ENCODE assay signal across 8 mouse cellular contexts in the genomic region with DNA sequence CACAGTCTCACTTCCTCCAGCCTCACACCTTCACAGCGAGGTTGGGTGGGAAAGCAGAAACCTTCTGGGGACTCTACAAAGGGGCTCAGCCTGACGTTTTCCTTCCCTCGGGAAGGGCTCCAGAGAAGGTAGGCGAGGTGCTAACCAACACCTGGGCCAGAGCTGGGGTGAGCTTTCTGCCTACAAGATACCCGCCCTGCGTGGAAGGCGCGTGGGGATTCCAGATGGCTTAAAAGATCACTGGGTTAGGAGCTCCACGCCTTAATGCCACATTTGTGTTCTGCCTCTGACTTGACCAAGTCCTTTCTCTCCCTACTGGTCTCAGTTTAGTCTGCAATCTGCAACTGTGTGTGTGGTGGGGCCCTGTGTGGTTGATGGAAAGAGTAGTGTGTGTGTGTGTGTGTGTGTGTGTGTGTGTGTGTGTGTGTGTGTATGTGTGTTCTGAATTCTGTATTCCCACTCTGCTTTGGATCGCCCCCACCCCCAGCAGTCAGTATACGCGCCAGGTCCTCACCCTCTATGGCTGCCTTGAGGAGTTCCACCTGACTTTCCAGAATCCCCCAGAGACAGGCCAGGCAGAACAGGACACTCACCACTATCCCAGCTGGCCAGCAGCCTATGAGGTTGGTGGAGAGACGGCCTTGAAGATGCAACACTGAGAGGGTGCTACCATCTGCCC. TPM values are rescaled to one million over a fixed set of nuclear protein-coding genes. Genes with fewer than 3 reads are reported as not detected.
DNase-seq lines count a peak whose midpoint lies in the region; ATAC-seq and TF ChIP-seq lines count a peak whose summit lies in the region.
"Had no signal": no experiment of that assay in that cellular context is flagged by ENCODE, and none has a peak within 500 bp of the region (broad histone marks: within the 10 kb centered on the region; RNA-seq: fewer than 3 reads in every experiment).

No protein-coding gene starts in this region.

- H3K4me3 ChIP-seq in liver, embryonic 11.5 days (ENCODE audit: low read depth, low read length): peak overlapping the region; percentile 49; the same call in 1 of the 2 replicates
- H3K4me3 ChIP-seq in embryonic facial prominence, embryonic 13.5 days: peak overlapping the region; percentile 60
- peak overlapping the region; percentile 43 for H3K4me3 ChIP-seq in hindbrain, postnatal 0 days (ENCODE audit: low read length)

- no peak for ATAC-seq in liver, embryonic 11.5 days (replicated peaks; ENCODE audit: low FRiP score)
- ATAC-seq in embryonic facial prominence, embryonic 13.5 days (ENCODE audit: insufficient number of reproducible peaks, insufficient read depth, low FRiP score, low TSS enrichment, low read depth): no peak
- no peak for ATAC-seq in hindbrain, postnatal 0 days

- WGBS in liver, embryonic 11.5 days: 33% methylated on average over 13 of the region's 13 CpGs
- WGBS in embryonic facial prominence, embryonic 13.5 days: 36% methylated on average over 13 of the region's 13 CpGs
- 27% methylated on average over 13 of the region's 13 CpGs for WGBS in hindbrain, postnatal 0 days

- H3K27me3 ChIP-seq in liver, embryonic 11.5 days (replicated peaks; ENCODE audit: control insufficient read depth, insufficient read depth, low read length): peaks cover 32% of the 10 kb centered on the region
- H3K27me3 ChIP-seq in embryonic facial prominence, embryonic 13.5 days: peaks cover 5% of the 10 kb centered on the region; the same call in 1 of the 2 replicates
- no peaks in the 10 kb centered on the region for H3K27me3 ChIP-seq in hindbrain, postnatal 0 days (ENCODE audit: insufficient read depth, low read length)

- H3K9ac ChIP-seq in liver, embryonic 11.5 days (ENCODE audit: low read depth, low read length): no peak overlapping the region; the same call in 1 of the 2 replicates
- peak overlapping the region; percentile 78 for H3K9ac ChIP-seq in embryonic facial prominence, embryonic 13.5 days
- H3K9ac ChIP-seq in hindbrain, postnatal 0 days (replicated peaks; ENCODE audit: low read length): peak overlapping the region; percentile 4; the same call in 1 of the 2 replicates
- H3K9ac ChIP-seq: liver, embryonic 13.5 days had no signal

- TF ChIP-seq CTCF in hindbrain, postnatal 0 days (IDR thresholded peaks at IDR 0.05; ENCODE audit: low read depth): no peak

- peak overlapping the region; percentile 69; the same call in 1 of the 2 replicates for H3K4me2 ChIP-seq in liver, embryonic 11.5 days
- peak overlapping the region; percentile 80 for H3K4me2 ChIP-seq in embryonic facial prominence, embryonic 13.5 days
- H3K4me2 ChIP-seq in hindbrain, postnatal 0 days (ENCODE audit: low read depth, low read length): peak overlapping the region; percentile 57

- no peaks in the 10 kb centered on the region for H3K9me3 ChIP-seq in liver, embryonic 11.5 days (ENCODE audit: control insufficient read depth, low read length)
- no peaks in the 10 kb centered on the region for H3K9me3 ChIP-seq in embryonic facial prominence, embryonic 13.5 days
- H3K9me3 ChIP-seq in hindbrain, postnatal 0 days (ENCODE audit: low read length): no peaks in the 10 kb centered on the region
- H3K9me3 ChIP-seq: liver, embryonic 13.5 days had no signal

- DNase-seq in liver, embryonic 11.5 days (ENCODE audit: low spot score): no peak
- no peak for DNase-seq in liver
- DNase-seq in hindbrain, postnatal 0 days (ENCODE audit: low spot score): peak; percentile 12
- DNase-seq in retina, embryonic 14.5 days (ENCODE audit: low spot score): peak; percentile 18
- DNase-seq in thymus, postnatal 36 days: no peak
- DNase-seq in kidney, postnatal 14 days: no peak
- DNase-seq: liver, embryonic 13.5 days had no signal

- 0 out of 2 replicates have a peak, but pooled peaks cover 7% of the 10 kb centered on the region for H3K4me1 ChIP-seq in liver, embryonic 11.5 days (replicated peaks; ENCODE audit: control insufficient read depth, insufficient read depth, low read length)
- peaks cover 31% of the 10 kb centered on the region for H3K4me1 ChIP-seq in embryonic facial prominence, embryonic 13.5 days
- peaks cover 17% of the 10 kb centered on the region for H3K4me1 ChIP-seq in hindbrain, postnatal 0 days (ENCODE audit: insufficient read depth, low read length)

- H3K36me3 ChIP-seq in liver, embryonic 11.5 days (ENCODE audit: control insufficient read depth, insufficient read depth, low read length): no peaks in the 10 kb centered on the region
- H3K36me3 ChIP-seq in embryonic facial prominence, embryonic 13.5 days: peaks cover 26% of the 10 kb centered on the region
- no peaks in the 10 kb centered on the region; the same call in 1 of the 2 replicates for H3K36me3 ChIP-seq in hindbrain, postnatal 0 days (ENCODE audit: insufficient read depth, low read length)
- H3K36me3 ChIP-seq: liver, embryonic 13.5 days had no signal

- H3K27ac ChIP-seq in liver, embryonic 11.5 days (ENCODE audit: low read depth, low read length): no peak overlapping the region
- no peak overlapping the region for H3K27ac ChIP-seq in embryonic facial prominence, embryonic 13.5 days
- peak overlapping the region; percentile 68; the same call in 1 of the 2 replicates for H3K27ac ChIP-seq in hindbrain, postnatal 0 days
- H3K27ac ChIP-seq: liver, embryonic 13.5 days had no signal

RNA-seq across cellular contexts. Expression of a gene that starts 1.5 kb away (rescaled TPM):
- 0.07 and 0.18 TPM in 2 replicates for polyA plus RNA-seq in liver, embryonic 11.5 days (2014; fragmentation: Nextera tagmentation; extraction: Ambion mirVana)
- polyA plus RNA-seq in embryonic facial prominence, embryonic 13.5 days (2015; fragmentation: Nextera tagmentation; extraction: Ambion mirVana): 0.34 and 0.37 TPM in 2 replicates
- total RNA-seq in hindbrain, postnatal 0 days (2014; rRNA removed): 78.6 and 79.4 TPM in 2 replicates
- 1.2 TPM in 2 replicates for polyA plus RNA-seq in hindbrain, postnatal 0 days (2015; fragmentation: Nextera tagmentation; extraction: Ambion mirVana)
- polyA plus RNA-seq: liver, embryonic 13.5 days had no signal

RNA-seq across cellular contexts. Expression of a gene that starts 11.4 kb away (rescaled TPM):
- 20.2 and 20.7 TPM in 2 replicates for polyA plus RNA-seq in liver, embryonic 11.5 days (2014; fragmentation: Nextera tagmentation; extraction: Ambion mirVana)
- polyA plus RNA-seq in embryonic facial prominence, embryonic 13.5 days (2015; fragmentation: Nextera tagmentation; extraction: Ambion mirVana): 44.9 and 45.6 TPM in 2 replicates
- 33.3 and 41.7 TPM in 2 replicates for total RNA-seq in hindbrain, postnatal 0 days (2014; rRNA removed)
- polyA plus RNA-seq in hindbrain, postnatal 0 days (2015; fragmentation: Nextera tagmentation; extraction: Ambion mirVana): 33.2 and 35.8 TPM in 2 replicates

RNA-seq across cellular contexts. Expression of a gene that starts 32.8 kb away (rescaled TPM):
- polyA plus RNA-seq in liver, embryonic 11.5 days (2014; fragmentation: Nextera tagmentation; extraction: Ambion mirVana): 167 and 174 TPM in 2 replicates
- 195 and 216 TPM in 2 replicates for polyA plus RNA-seq in embryonic facial prominence, embryonic 13.5 days (2015; fragmentation: Nextera tagmentation; extraction: Ambion mirVana)
- 413 and 441 TPM in 2 replicates for total RNA-seq in hindbrain, postnatal 0 days (2014; rRNA removed)
- polyA plus RNA-seq in hindbrain, postnatal 0 days (2015; fragmentation: Nextera tagmentation; extraction: Ambion mirVana): 253 and 256 TPM in 2 replicates

RNA-seq across cellular contexts. Expression of a gene that starts 43.8 kb away (rescaled TPM):
- polyA plus RNA-seq in liver, embryonic 11.5 days (2014; fragmentation: Nextera tagmentation; extraction: Ambion mirVana): 14.2 and 17.7 TPM in 2 replicates
- polyA plus RNA-seq in embryonic facial prominence, embryonic 13.5 days (2015; fragmentation: Nextera tagmentation; extraction: Ambion mirVana): 49.8 and 54.4 TPM in 2 replicates
- total RNA-seq in hindbrain, postnatal 0 days (2014; rRNA removed): 76.6 and 81.3 TPM in 2 replicates
- 77.5 and 84.6 TPM in 2 replicates for polyA plus RNA-seq in hindbrain, postnatal 0 days (2015; fragmentation: Nextera tagmentation; extraction: Ambion mirVana)

Comparison
In these comparisons a context has a peak if more than half of its experiments do, and no peak if none do; other contexts are left out.
1. DNase-seq: peak in hindbrain, postnatal 0 days (single experiment) and retina, embryonic 14.5 days (single experiment); none in liver, embryonic 11.5 days (single experiment), liver (single experiment), thymus, postnatal 36 days (0 of 2) and kidney, postnatal 14 days (single experiment).
2. Peak in every context shown above with its lines, with median percentiles within 50 percentile points of each other: H3K4me2 ChIP-seq and H3K4me3 ChIP-seq.